Mouse (Mus musculus) CH12.LX (cell line): ENCODE data around the gene Olfr92. TPM values are rescaled to one million over a fixed set of nuclear protein-coding genes. Genes with fewer than 3 reads are reported as not detected.

Source experiments
- DNase-seq: peaks from one replicate; pipeline ENCODE4 v3.0.0-alpha.2; 2013; ENCODE audit errors: extremely low read depth
- H3K27ac ChIP-seq: 2 replicates; pipeline ENCODE4 v1.5.1; 2012; ENCODE audit warnings: low read depth, mild to moderate bottlenecking, control low read depth, moderate library complexity; ENCODE audit not compliant: insufficient read depth
- H3K27me3 ChIP-seq: replicated peaks from 2 replicates; pipeline ENCODE3; 2012; ENCODE audit warnings: inconsistent platforms
- H3K36me3 ChIP-seq, 2 experiments: replicated peaks in 1 of 2; 2 replicates each; pipeline versions ENCODE3 to v1.6.1; 2012; ENCODE audit warnings: inconsistent platforms in 1 of 2, low read length in 1 of 2, mild to moderate bottlenecking in 1 of 2, mixed read lengths in 1 of 2, moderate library complexity in 1 of 2; ENCODE audit not compliant: control insufficient read depth in 1 of 2, insufficient read depth in 1 of 2
- H3K4me1 ChIP-seq, 2 experiments: 2 replicates each; pipeline ENCODE4 v1.6.1; 2012; ENCODE audit warnings: inconsistent platforms in 1 of 2, moderate library complexity in 1 of 2; ENCODE audit not compliant: insufficient read depth in 2 of 2, control insufficient read depth in 1 of 2
- H3K4me2 ChIP-seq: 2 replicates; pipeline ENCODE4 v1.6.1; 2012; ENCODE audit warnings: low read depth, mild to moderate bottlenecking, control low read depth; ENCODE audit not compliant: poor library complexity, insufficient read depth, severe bottlenecking
- H3K4me3 ChIP-seq, 3 experiments: fragments of 150-350 bp in 1 of 3; sonication (generic) in 1 of 3; replicated peaks in 1 of 3; 2 replicates each; pipeline versions ENCODE3 to v1.5.1; 2011 to 2012; ENCODE audit warnings: low read depth in 2 of 3, low read length in 2 of 3, mild to moderate bottlenecking in 2 of 3, moderate library complexity in 2 of 3, control low read depth in 1 of 3, improper control_type of control experiment in 1 of 3, inconsistent platforms in 1 of 3, mixed read lengths in 1 of 3; ENCODE audit not compliant: poor library complexity in 1 of 3
- H3K79me2 ChIP-seq: replicated peaks from 2 replicates; pipeline ENCODE4 v1.6.1; 2012; ENCODE audit warnings: mild to moderate bottlenecking, moderate library complexity; ENCODE audit not compliant: control insufficient read depth, poor library complexity, insufficient read depth, severe bottlenecking; ENCODE audit errors: extremely low read depth
- H3K9ac ChIP-seq: 2 replicates; pipeline ENCODE4 v1.6.1; 2012; ENCODE audit warnings: low read depth, mild to moderate bottlenecking, control low read depth, moderate library complexity; ENCODE audit not compliant: insufficient read depth
- H3K9me3 ChIP-seq: replicated peaks from 2 replicates; pipeline ENCODE3; 2012; ENCODE audit warnings: low read length, inconsistent platforms, mixed read lengths
- CHD1 ChIP-seq: IDR thresholded peaks from 2 replicates; pipeline ENCODE4 v1.6.1; 2012; ENCODE audit warnings: low read depth, low read length, improper control_type of control experiment, inconsistent platforms
- ETS1 ChIP-seq: conservative IDR thresholded peaks from 2 replicates; pipeline ENCODE4 v1.6.1; 2012; ENCODE audit warnings: low read depth, mild to moderate bottlenecking, inconsistent platforms, low read length, improper control_type of control experiment, moderate library complexity
- JUN ChIP-seq: IDR thresholded peaks from 2 replicates; pipeline ENCODE4 v1.6.1; 2011; ENCODE audit warnings: low read depth, mild to moderate bottlenecking, low read length, improper control_type of control experiment, moderate library complexity; ENCODE audit not compliant: insufficient read depth
- KAT2A ChIP-seq: IDR thresholded peaks from 2 replicates; pipeline ENCODE4 v1.6.1; 2012; ENCODE audit warnings: low read length, improper control_type of control experiment, inconsistent platforms; ENCODE audit not compliant: insufficient replicate concordance
- MAFK ChIP-seq: IDR thresholded peaks from 2 replicates; pipeline ENCODE4 v1.6.1; 2011; ENCODE audit warnings: low read length, improper control_type of control experiment; ENCODE audit not compliant: insufficient replicate concordance
- MAX ChIP-seq: IDR thresholded peaks from 2 replicates; pipeline ENCODE4 v1.6.1; 2011; ENCODE audit warnings: low read length, improper control_type of control experiment
- MAZ ChIP-seq: IDR thresholded peaks from 2 replicates; pipeline ENCODE4 v1.6.1; 2012; ENCODE audit warnings: low read depth, mild to moderate bottlenecking, inconsistent platforms, low read length, improper control_type of control experiment, moderate library complexity
- PAX5 ChIP-seq: IDR thresholded peaks from 2 replicates; pipeline ENCODE4 v1.6.1; 2012; ENCODE audit warnings: low read length, inconsistent platforms, mixed read lengths
- POLR2A ChIP-seq: IDR thresholded peaks from 2 replicates; pipeline ENCODE4 v1.6.1; 2011; ENCODE audit warnings: low read depth, mild to moderate bottlenecking, improper control_type of control experiment, low read length
- POLR2AphosphoS2 ChIP-seq: IDR thresholded peaks from 2 replicates; pipeline ENCODE4 v1.6.1; 2011; ENCODE audit warnings: low read depth, low read length, improper control_type of control experiment
- RAD21 ChIP-seq: IDR thresholded peaks from 2 replicates; pipeline ENCODE4 v1.6.1; 2011; ENCODE audit warnings: low read depth, mild to moderate bottlenecking, low read length, improper control_type of control experiment, moderate library complexity
- SIN3A ChIP-seq: IDR thresholded peaks from 2 replicates; pipeline ENCODE4 v1.6.1; 2012; ENCODE audit warnings: low read length, improper control_type of control experiment, inconsistent platforms
- SMC3 ChIP-seq: IDR thresholded peaks from 2 replicates; pipeline ENCODE4 v1.6.1; 2011; ENCODE audit warnings: low read depth, low read length, improper control_type of control experiment
- TBP ChIP-seq: conservative IDR thresholded peaks from 2 replicates; pipeline ENCODE4 v1.6.1; 2011; ENCODE audit warnings: low read depth, low read length, improper control_type of control experiment
- USF1 ChIP-seq: IDR thresholded peaks from 2 replicates; pipeline ENCODE4 v1.6.1; 2014; ENCODE audit warnings: low read depth, mild to moderate bottlenecking, inconsistent platforms, low read length, improper control_type of control experiment
- USF2 ChIP-seq: conservative IDR thresholded peaks from 2 replicates; pipeline ENCODE4 v1.6.1; 2011; ENCODE audit warnings: low read depth, low read length, improper control_type of control experiment
- ZKSCAN1 ChIP-seq: IDR thresholded peaks from 2 replicates; pipeline ENCODE4 v1.6.1; 2012; ENCODE audit warnings: low read depth, inconsistent platforms, low read length, improper control_type of control experiment, borderline replicate concordance
- dilution Hi-C: fragments of 300-500 bp; cut with MboI; formaldehyde crosslinking; loops from 2 replicates; pipeline ENCODE4 v1.14.3; 2020; ENCODE audit warnings: low sequenced_read_pairs; ENCODE audit not compliant: extremely low pct_unique_long_range_greater_than_20kb, extremely low pct_ligation_motif_present
- in situ Hi-C: fragments of 300-500 bp; cut with MboI; formaldehyde crosslinking; loops from 3 replicates; pipeline ENCODE4 v1.14.3; 2019; ENCODE audit warnings: low sequenced_read_pairs, low pct_ligation_motif_present, low pct_unique_long_range_greater_than_20kb, mixed read lengths
- polyA plus RNA-seq: library from polyadenylated mRNA; unstranded; fragments of >175 nt; gene quantifications from 2 replicates; pipeline ENCODE4 v1.2.1, GENCODE M21; 2012; ENCODE audit warnings: low read depth; ENCODE audit not compliant: insufficient read length
- total RNA-seq, 2 experiments: library from RNA; depleted of rRNA; stranded (reverse); fragments of 300-350 nt in 1 of 2; fragments of >200 nt in 1 of 2; gene quantifications; 2 replicates each; pipeline ENCODE4 v1.2.3; 2012 to 2014

Gene Olfr92
- total and polyA plus RNA-seq, 3 experiments = not detected

DNA sequence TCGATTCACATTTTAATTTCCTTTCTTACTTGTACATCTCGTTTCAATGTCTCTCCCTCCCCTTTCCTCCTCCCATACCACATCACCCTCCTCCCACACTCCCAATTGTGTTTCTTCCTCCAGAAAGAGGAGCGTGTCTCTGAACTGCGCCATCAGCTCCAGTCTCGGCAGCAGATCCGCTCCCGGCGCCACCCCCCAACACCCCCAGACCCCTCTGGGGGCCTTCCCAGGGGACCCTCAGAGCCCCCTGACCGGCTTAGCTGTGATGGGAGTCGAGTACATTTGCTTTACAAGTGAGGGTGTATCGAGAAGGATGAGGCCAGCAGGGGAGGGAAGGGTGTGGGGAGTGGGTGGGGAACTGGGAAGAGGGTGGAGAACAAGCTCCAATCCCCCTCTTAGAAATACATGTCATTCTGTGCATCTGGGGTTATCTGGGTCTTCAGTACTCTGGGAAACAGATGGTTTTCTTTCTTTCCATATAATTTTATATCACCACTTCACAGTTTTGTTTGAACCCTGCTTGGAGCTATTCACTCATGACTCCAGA lies 47.1 kb downstream of the Olfr92 start:
- no peak for DNase-seq
- Histone ChIP-seq H3K9ac (no peak overlapping the region), H3K79me2 (no peaks in the 10 kb centered on the region), H3K27ac (no peak overlapping the region), H3K36me3 (peaks cover 22 to 87% of the 10 kb centered on the region in 2 experiments), H3K27me3 (no peaks in the 10 kb centered on the region), H3K9me3 (no peaks in the 10 kb centered on the region), H3K4me2 (no peak overlapping the region), H3K4me1 (no peaks in the 10 kb centered on the region), H3K4me3 (no peak overlapping the region)
- no peak for TF ChIP-seq RAD21
- no peak for TF ChIP-seq KAT2A
- no peak for TF ChIP-seq SIN3A
- no peak for TF ChIP-seq SMC3
- no peak for TF ChIP-seq PAX5
- TF ChIP-seq USF2 = no peak
- TF ChIP-seq MAFK = no peak
- TF ChIP-seq ETS1 = no peak
- TF ChIP-seq MAX = no peak
- no peak for TF ChIP-seq POLR2AphosphoS2
- TF ChIP-seq MAZ = no peak
- dilution Hi-C loops (no loop called here), in situ Hi-C loops (no loop called here)

DNA sequence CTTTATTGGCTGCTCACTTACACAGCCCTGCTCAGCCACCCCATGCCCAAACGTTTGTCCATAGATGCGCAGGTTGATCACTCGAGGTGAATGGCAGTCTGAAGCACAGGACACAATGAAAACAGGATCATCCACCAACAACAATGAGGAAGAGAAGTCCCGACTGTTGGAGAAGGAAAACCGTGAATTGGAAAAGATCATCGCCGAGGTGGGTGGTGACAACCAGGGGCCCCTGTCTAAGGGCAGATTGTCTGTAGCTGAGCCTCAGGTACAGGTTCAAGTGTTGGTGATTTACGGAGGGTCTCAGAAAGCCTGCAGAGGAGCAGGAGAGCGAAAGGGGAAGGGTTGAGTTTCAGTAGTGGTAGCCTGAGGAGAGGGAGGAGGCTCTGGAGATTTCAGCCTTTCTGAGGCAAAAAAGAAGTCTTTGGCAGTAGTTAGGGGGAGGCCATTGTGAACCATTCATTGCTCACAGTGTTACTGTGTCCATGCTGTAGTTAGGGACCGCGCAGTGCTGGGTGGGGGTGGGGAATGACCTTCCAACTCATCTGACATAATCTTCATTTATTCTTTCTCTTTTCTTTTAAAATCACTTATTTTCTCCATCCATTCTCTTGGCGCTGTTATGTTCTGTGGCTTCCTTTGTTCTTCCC lies 47.7 kb downstream of the Olfr92 start:
- no peak overlapping the region for H3K4me3 ChIP-seq
- no peak overlapping the region for H3K4me2 ChIP-seq
- peaks cover 22 to 92% of the 10 kb centered on the region in 2 experiments for H3K36me3 ChIP-seq
- H3K79me2 ChIP-seq = no peaks in the 10 kb centered on the region
- no peak overlapping the region for H3K27ac ChIP-seq
- in situ Hi-C loops (no loop called here), dilution Hi-C loops (no loop called here)
- TF ChIP-seq POLR2A (no peak), ZKSCAN1 (no peak), USF1 (no peak), SIN3A (no peak), TBP (no peak), CHD1 (no peak), JUN (no peak)
- no peaks in the 10 kb centered on the region for H3K27me3 ChIP-seq
- no peak for DNase-seq
- H3K9ac ChIP-seq = no peak overlapping the region
- H3K4me1 ChIP-seq = no peaks in the 10 kb centered on the region
- H3K9me3 ChIP-seq = no peaks in the 10 kb centered on the region
